Mouse (Mus musculus): ENCODE results near the gene Olfr524. TPM values are rescaled to one million over a fixed set of nuclear protein-coding genes. Genes with fewer than 3 reads are reported as not detected.

The Olfr524 gene
- polyA plus RNA-seq, 1 experiment from 2014 or later = not detected

DNA sequence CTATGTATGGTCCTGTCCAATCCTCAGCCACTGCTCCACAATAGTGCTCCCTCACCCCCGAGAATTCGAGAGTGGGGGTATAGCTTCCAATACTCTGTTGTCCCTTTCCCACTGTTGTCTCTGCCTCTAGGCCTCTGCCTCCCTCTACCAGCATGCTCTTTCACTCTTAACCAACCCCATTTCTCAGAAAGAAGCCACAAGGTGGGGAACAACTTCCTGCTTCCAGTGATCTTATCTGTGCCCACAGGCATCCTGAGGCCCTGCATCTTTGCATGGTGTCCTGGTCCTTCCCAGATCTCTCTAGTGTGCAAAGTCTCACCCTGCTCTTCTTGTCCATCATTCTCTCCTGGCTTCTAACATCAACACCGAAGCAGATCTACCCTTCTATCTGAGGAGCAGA is 1.1 kb upstream of the Olfr524 start:
- Histone ChIP-seq H3K4me1 (no peaks in the 10 kb centered on the region), H3K27ac (no peak overlapping the region), H3K4me3 (no peak overlapping the region), H3K9me3 (no peaks in the 10 kb centered on the region), H3K27me3 (ENCODE audit: poor library complexity, severe bottlenecking) (no peaks in the 10 kb centered on the region), H3K36me3 (replicated peaks) (no peaks in the 10 kb centered on the region)
- WGBS = 88% methylated on average over 3 of the region's 3 CpGs
- DNase-seq (ENCODE audit: extremely low spot score, low spot score) = no peak

DNA sequence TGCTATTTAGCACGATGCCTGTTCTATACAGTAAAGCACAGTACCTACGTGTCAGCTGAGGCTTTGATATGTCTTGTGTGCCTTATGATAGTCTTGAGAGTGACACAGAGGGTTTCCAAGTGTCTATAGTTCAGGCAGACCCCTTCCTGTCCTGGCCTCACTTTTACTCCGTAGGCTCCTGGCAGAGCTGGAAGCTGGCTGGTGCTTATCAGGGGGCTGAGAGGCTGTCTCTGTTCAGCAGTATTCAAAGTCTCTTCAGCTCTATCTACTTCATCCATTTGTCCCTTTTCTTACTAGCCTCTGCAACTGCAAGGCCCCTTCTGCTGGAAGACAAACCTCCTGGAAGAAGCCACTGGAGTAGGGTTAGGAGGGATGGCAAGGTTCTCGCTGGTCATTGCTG is 4.7 kb downstream of the Olfr524 start:
- Histone ChIP-seq H3K27me3 (ENCODE audit: poor library complexity, severe bottlenecking) (no peaks in the 10 kb centered on the region), H3K9me3 (no peaks in the 10 kb centered on the region), H3K4me3 (no peak overlapping the region), H3K36me3 (replicated peaks) (no peaks in the 10 kb centered on the region), H3K4me1 (no peaks in the 10 kb centered on the region), H3K27ac (no peak overlapping the region)
- 91% methylated on average over 4 of the region's 4 CpGs for WGBS
- no peak for DNase-seq (ENCODE audit: extremely low spot score, low spot score)

DNA sequence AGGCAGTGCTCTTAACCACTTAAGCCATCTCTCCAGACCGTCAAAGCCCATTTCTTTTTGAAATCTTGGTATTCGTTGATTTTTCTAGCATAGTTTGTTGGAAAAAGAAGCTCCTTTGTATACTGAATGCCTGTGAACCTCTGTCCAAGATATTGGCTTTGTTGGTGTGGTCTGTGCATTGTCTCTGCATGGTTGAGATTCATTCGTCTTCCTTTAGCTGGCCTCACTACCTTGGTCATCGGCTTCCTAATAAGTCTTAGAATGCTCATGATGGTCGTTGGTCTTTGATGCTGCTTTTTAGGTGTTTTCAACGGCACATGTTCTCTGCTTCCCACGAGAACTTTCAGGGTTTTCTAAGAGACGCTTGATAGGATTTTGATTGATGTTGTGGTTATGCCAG is 9.8 kb downstream of the Olfr524 start:
- no peak overlapping the region for H3K27ac ChIP-seq
- H3K36me3 ChIP-seq (replicated peaks) = no peaks in the 10 kb centered on the region
- H3K27me3 ChIP-seq (ENCODE audit: poor library complexity, severe bottlenecking) = no peaks in the 10 kb centered on the region
- H3K4me3 ChIP-seq = no peak overlapping the region
- WGBS = 87% methylated on average over 8 of the region's 8 CpGs
- DNase-seq (ENCODE audit: extremely low spot score, low spot score) = no peak
- H3K4me1 ChIP-seq = no peaks in the 10 kb centered on the region
- H3K9me3 ChIP-seq = no peaks in the 10 kb centered on the region

DNA sequence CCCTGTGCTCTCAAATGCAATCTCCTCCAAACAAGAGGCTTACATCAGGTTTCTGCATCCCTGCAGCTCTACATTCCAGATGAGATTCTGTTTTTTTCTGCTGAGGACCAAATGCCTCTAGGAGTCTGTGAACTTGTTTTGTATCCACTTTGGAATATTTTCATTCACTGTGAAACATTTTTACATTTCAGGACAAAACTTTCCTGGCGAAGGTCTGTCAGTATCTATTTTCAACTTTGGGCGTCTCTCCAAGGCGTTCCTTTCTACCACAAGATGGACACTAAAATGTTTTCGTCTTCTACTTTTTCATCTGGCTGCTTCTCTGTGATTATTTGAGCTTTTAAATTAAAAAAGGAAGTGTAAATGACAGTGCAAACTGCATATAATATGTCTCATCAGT is 11.7 kb downstream of the Olfr524 start:
- 89% methylated on average over 4 of the region's 4 CpGs for WGBS
- Histone ChIP-seq H3K27me3 (ENCODE audit: poor library complexity, severe bottlenecking) (no peaks in the 10 kb centered on the region), H3K9me3 (no peaks in the 10 kb centered on the region), H3K4me3 (no peak overlapping the region), H3K36me3 (replicated peaks) (no peaks in the 10 kb centered on the region), H3K4me1 (no peaks in the 10 kb centered on the region), H3K27ac (no peak overlapping the region)
- DNase-seq (ENCODE audit: extremely low spot score, low spot score) = no peak

DNA sequence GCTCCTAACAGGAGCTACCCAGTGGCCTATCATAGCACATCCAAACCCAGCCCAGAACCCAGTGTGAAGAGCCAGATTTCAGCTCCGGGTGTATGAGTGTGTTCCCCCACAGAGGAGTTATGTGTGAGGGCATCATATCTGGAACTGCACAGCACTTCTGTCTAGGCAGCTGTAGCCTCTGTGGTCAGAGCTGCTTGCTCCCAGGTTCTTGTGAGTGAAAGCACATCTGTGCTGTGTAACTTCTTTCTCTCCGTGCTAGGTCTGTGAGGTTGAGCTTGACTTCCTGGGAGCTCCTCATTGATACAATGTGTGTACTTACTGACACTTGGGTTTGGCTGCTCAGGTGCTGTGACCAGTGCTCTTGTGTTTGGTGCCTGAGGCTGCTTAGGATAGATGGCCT is 12.9 kb downstream of the Olfr524 start:
- H3K4me3 ChIP-seq = no peak overlapping the region
- no peaks in the 10 kb centered on the region for H3K27me3 ChIP-seq (ENCODE audit: poor library complexity, severe bottlenecking)
- no peak overlapping the region for H3K27ac ChIP-seq
- DNase-seq (ENCODE audit: extremely low spot score, low spot score) = no peak
- H3K36me3 ChIP-seq (replicated peaks) = no peaks in the 10 kb centered on the region
- WGBS = 85% methylated on average over 2 of the region's 2 CpGs
- H3K4me1 ChIP-seq = no peaks in the 10 kb centered on the region
- no peaks in the 10 kb centered on the region for H3K9me3 ChIP-seq

DNA sequence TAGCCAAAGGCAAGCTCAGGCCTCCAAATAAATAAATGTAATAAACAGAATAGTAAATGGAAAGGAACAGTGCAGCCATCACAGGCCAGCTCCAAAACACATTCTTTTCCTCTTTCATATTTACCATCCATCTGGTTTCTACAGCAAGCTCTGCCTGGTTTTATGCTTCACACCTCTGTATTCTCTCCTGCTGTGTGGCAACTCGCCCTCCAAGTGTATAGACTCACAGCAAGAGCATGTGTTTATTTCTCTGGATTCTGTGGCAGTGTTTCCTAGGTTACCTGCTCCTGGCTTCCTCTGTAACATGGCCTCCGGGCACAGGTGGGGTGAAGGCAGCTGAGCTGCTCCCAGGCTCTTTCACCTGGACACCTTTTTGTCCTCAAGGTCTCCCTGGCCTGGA is 13.3 kb downstream of the Olfr524 start:
- Histone ChIP-seq H3K9me3 (no peaks in the 10 kb centered on the region), H3K4me3 (no peak overlapping the region), H3K36me3 (replicated peaks) (no peaks in the 10 kb centered on the region), H3K4me1 (no peaks in the 10 kb centered on the region), H3K27ac (no peak overlapping the region), H3K27me3 (ENCODE audit: poor library complexity, severe bottlenecking) (no peaks in the 10 kb centered on the region)
- no peak for DNase-seq (ENCODE audit: extremely low spot score, low spot score)
- 61% methylated on average over 2 of the region's 2 CpGs for WGBS

DNA sequence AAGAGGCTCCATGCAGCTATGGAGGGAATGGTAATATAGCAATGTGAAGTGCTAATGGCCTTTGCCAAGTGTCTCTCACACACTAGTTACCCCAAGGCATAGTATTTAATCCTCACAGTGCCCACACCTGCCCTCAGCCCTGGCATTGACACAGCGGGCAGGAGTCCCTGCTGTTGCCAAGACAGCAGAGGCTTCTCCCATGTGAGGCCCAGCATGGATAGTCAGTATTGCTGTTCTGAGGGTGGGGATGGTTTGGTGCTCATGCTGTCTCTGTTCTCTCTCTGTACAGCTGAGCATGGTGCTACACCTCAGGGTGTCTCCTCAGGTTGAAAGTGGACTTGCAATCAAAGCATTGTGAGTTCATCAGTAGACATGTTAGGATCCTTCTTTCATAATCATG is 15.3 kb downstream of the Olfr524 start:
- Histone ChIP-seq H3K9me3 (no peaks in the 10 kb centered on the region), H3K4me1 (no peaks in the 10 kb centered on the region), H3K27me3 (ENCODE audit: poor library complexity, severe bottlenecking) (no peaks in the 10 kb centered on the region), H3K27ac (no peak overlapping the region), H3K4me3 (no peak overlapping the region), H3K36me3 (replicated peaks) (no peaks in the 10 kb centered on the region)
- WGBS = 86% methylated on average over 1 of the region's 1 CpGs
- DNase-seq (ENCODE audit: extremely low spot score, low spot score) = no peak

DNA sequence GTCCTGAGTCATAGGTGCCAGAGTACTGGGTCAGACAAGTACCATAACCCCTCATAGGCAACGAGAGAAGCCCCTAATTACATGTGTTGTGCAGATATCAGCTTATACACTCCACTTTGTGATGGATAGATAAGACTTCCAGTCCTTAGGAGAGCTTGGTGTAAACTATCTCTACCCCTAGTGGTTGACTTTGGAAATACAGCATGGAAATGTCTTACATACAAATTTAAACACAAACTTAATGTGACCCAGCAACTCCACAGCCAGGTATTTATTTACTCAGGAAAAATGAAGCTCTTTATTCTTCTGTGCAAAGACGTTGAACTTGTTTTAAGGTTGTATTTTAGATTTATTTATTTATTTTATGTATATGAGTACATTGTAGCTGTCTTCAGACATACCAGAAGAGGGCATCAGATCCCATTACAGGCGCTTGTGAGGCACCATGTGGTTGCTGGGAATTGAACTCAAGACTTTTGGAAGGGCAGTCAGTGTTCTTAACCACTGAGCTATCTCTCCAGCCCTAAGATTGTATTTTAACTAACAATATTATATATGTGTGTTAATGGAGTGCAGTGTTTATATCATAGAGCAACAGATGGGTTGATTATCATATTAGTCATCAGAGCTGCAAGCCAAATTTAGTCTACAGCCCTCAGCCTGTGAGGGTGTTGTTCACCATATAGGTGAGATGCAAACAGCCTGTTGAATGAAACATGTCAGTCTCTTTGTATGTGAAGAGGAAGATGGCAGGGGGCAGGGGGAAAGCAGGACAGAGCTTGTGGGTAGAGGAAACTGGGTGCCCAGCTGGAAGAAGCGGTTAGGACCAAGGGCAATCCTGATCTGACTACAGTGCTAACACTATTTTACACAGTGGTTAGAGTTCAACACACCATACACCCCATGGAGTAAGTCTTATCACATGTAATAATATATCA is 17.1 kb downstream of the Olfr524 start:
- no peak overlapping the region for H3K4me3 ChIP-seq
- no peaks in the 10 kb centered on the region for H3K36me3 ChIP-seq (replicated peaks)
- no peaks in the 10 kb centered on the region for H3K27me3 ChIP-seq (ENCODE audit: poor library complexity, severe bottlenecking)
- H3K27ac ChIP-seq = no peak overlapping the region
- WGBS = 68% methylated on average over 4 of the region's 4 CpGs
- DNase-seq (ENCODE audit: extremely low spot score, low spot score) = no peak
- no peaks in the 10 kb centered on the region for H3K9me3 ChIP-seq
- no peaks in the 10 kb centered on the region for H3K4me1 ChIP-seq

DNA sequence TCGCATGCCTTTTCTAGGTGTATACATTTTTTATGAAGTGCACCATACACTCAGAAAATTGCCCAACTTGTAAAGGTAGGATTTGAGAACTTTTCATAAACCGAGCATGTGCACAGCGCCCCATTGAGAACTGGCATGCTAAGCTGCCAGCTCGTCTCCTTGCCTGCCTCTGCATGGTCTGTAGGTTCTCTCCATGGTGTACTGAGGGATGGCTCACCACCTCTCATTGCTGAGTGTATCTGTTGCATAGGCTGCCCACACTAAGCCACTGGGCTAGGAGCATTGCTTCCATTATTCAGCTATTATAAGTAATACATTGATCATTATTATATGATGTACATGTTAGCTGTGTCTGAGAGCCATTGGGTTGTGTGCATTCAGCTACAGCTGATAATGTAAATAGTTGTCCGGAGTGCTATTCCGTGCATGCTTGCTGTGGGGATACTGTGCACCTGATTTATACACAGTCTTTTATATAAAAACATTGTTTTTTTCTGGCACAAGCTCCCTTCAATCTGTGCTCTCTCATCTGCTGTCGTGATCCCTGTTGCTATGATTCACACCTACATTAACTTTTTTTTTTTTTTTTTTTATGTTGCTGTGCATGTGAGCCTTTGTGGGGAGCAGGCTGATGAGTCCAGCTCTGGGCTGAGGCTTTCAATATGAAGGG is 17.9 kb downstream of the Olfr524 start:
- H3K9me3 ChIP-seq = no peaks in the 10 kb centered on the region
- H3K27ac ChIP-seq = no peak overlapping the region
- H3K4me3 ChIP-seq = no peak overlapping the region
- no peak for DNase-seq (ENCODE audit: extremely low spot score, low spot score)
- H3K27me3 ChIP-seq (ENCODE audit: poor library complexity, severe bottlenecking) = no peaks in the 10 kb centered on the region
- WGBS = 84% methylated on average over 7 of the region's 7 CpGs
- H3K4me1 ChIP-seq = no peaks in the 10 kb centered on the region
- no peaks in the 10 kb centered on the region for H3K36me3 ChIP-seq (replicated peaks)

DNA sequence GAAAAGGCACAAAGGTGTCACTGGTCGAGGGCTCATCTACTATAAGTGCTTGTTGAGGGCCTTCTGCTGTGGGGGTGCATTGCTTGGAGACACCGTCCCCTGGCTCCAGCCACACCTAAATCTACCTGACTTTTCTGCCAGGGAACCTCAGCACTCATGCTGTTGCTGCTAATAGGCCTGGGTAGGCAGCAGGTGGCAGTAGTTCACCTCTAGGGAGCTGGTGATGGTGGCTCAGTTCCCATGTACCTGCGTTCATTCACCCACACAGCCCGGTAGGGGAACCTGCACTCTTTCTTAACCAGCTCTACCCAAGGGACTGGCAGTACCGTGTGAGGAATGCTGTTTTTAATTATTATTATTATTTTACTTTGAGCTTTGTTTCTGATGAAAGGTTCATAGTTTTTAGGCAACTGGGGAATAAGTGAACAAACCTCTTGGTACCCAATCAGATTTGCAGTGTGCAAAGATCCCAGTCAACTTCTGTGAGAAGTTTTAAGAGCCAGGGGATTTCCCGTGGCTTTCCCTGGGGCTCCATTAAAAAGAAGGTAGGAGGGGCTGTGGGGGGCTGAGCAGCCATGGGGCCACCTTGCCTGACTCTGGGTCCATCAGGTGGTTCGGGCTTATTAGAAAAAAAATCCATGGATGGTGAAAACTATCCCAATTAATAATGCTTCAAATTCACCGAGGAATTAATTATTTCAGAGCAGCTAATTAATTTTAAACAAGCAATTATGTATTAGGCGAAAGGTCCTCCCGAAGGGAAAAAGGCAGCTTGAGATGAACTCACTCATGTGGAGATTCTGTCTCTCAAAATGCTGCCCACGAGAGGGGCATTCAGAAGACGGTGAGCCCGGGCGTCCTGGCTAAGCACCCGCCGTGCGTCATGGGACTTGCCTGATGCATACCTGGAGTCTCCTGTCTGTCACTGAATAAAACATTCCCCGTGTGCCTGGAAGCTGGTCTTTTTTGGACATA is 18.8 kb downstream of the Olfr524 start:
- no peaks in the 10 kb centered on the region for H3K9me3 ChIP-seq
- WGBS = 66% methylated on average over 18 of the region's 18 CpGs
- no peak overlapping the region for H3K27ac ChIP-seq
- H3K27me3 ChIP-seq (ENCODE audit: poor library complexity, severe bottlenecking) = no peaks in the 10 kb centered on the region
- H3K4me1 ChIP-seq = no peaks in the 10 kb centered on the region
- no peak for DNase-seq (ENCODE audit: extremely low spot score, low spot score)
- no peak overlapping the region for H3K4me3 ChIP-seq
- H3K36me3 ChIP-seq (replicated peaks) = no peaks in the 10 kb centered on the region

DNA sequence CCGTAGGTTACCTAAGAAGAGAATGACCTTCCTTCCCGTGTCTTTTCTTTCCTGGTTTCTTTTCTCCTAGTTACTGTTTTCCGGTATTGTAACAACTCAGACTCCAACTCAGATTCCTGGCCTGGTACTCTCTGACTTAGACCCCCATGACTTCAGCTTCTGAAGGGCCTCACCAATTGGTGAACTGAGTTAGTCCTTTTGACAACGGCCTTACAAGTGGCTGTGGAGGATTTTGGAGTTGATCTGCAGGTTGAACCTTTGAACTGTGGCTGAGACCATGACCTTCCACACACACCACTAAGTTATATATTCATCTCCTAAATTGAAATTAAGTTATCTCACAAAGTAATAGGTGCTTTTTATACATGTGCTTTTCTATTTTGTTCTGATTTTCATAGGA is 21.6 kb downstream of the Olfr524 start:
- H3K27me3 ChIP-seq (ENCODE audit: poor library complexity, severe bottlenecking) = no peaks in the 10 kb centered on the region
- no peak for DNase-seq (ENCODE audit: extremely low spot score, low spot score)
- no peaks in the 10 kb centered on the region for H3K36me3 ChIP-seq (replicated peaks)
- H3K4me3 ChIP-seq = no peak overlapping the region
- H3K27ac ChIP-seq = no peak overlapping the region
- no peaks in the 10 kb centered on the region for H3K4me1 ChIP-seq
- no peaks in the 10 kb centered on the region for H3K9me3 ChIP-seq
- 89% methylated on average over 4 of the region's 4 CpGs for WGBS

DNA sequence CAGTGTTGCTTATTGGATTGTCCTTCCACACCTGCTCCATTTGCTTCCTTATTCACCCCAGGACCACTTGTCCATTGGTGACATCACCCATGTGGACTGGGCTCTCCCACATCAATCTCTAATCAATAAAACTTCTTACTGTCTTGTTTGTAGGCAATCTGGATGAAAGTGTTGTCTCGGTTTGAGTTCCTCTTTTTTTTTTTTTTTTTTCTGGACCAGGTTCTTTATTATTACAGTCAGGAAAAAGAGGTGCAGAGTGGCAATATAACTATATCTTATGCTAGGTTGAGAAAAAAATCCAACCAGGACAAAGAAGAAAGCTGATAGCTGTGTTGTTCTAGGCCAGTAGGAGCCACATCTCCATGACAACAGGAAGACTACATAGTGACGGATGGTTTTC is 25.1 kb downstream of the Olfr524 start:
- DNase-seq (ENCODE audit: extremely low spot score, low spot score) = no peak
- WGBS = 86% methylated on average over 2 of the region's 2 CpGs
- H3K27ac ChIP-seq = no peak overlapping the region

More for the DNA sequence above, 25.1 kb downstream of the Olfr524 start:
- H3K4me1 ChIP-seq = no peaks in the 10 kb centered on the region
- no peaks in the 10 kb centered on the region for H3K9me3 ChIP-seq
- H3K27me3 ChIP-seq (ENCODE audit: poor library complexity, severe bottlenecking) = no peaks in the 10 kb centered on the region
- H3K36me3 ChIP-seq (replicated peaks) = no peaks in the 10 kb centered on the region
- no peak overlapping the region for H3K4me3 ChIP-seq
